Mouse (Mus musculus): ENCODE results near the gene Cuta. TPM values are rescaled to one million over a fixed set of nuclear protein-coding genes. Genes with fewer than 3 reads are reported as not detected.

The Cuta gene
- polyA plus RNA-seq, 2 experiments: 127 to 146 TPM

- H3K4me3 ChIP-seq (replicated peaks; ENCODE audit: low read length): no peak overlapping the region
- DNase-seq (ENCODE audit: low spot score) (no peak), ATAC-seq (ENCODE audit: low FRiP score, low read depth) (no peak)
- H3K9ac ChIP-seq (ENCODE audit: low read depth, low read length, severe bottlenecking): no peak overlapping the region
- H3K27ac ChIP-seq (replicated peaks; ENCODE audit: low read depth, low read length): no peak overlapping the region
- H3K9me3 ChIP-seq (ENCODE audit: control insufficient read depth, low read length): no peaks in the 10 kb centered on the region
- no peak for TF ChIP-seq POLR2A (IDR thresholded peaks at IDR 0.05; ENCODE audit: borderline replicate concordance, extremely low read depth, insufficient read depth, insufficient read length)
- WGBS: 73% methylated on average over 10 of the region's 12 CpGs
- peaks cover 17% of the 10 kb centered on the region for H3K4me1 ChIP-seq (ENCODE audit: control insufficient read depth, insufficient read depth, low read length)
- H3K27me3 ChIP-seq (ENCODE audit: control insufficient read depth, insufficient read depth, low read length): no peaks in the 10 kb centered on the region
- H3K4me2 ChIP-seq (replicated peaks; ENCODE audit: low read depth, low read length, severe bottlenecking): no peak overlapping the region
- H3K36me3 ChIP-seq (ENCODE audit: control insufficient read depth, insufficient read depth, low read length): peaks cover 44% of the 10 kb centered on the region
Measured at GRCm38 (mm10) chr17:26970221-26970620, 30.9 kb upstream of the Cuta start.

GRCm38 (mm10) chr17:26969257-26969656 is 29.9 kb upstream of the Cuta start:
- Histone ChIP-seq H3K9me3 (ENCODE audit: control insufficient read depth, low read length) (no peaks in the 10 kb centered on the region), H3K4me1 (ENCODE audit: control insufficient read depth, insufficient read depth, low read length) (peaks cover 17% of the 10 kb centered on the region), H3K9ac (ENCODE audit: low read depth, low read length, severe bottlenecking) (no peak overlapping the region), H3K27me3 (ENCODE audit: control insufficient read depth, insufficient read depth, low read length) (no peaks in the 10 kb centered on the region), H3K27ac (replicated peaks; ENCODE audit: low read depth, low read length) (no peak overlapping the region), H3K36me3 (ENCODE audit: control insufficient read depth, insufficient read depth, low read length) (peaks cover 47% of the 10 kb centered on the region), H3K4me3 (replicated peaks; ENCODE audit: low read length) (no peak overlapping the region), H3K4me2 (replicated peaks; ENCODE audit: low read depth, low read length, severe bottlenecking) (no peak overlapping the region)
- ATAC-seq (ENCODE audit: low FRiP score, low read depth): no peak
- no peak for TF ChIP-seq POLR2A (IDR thresholded peaks at IDR 0.05; ENCODE audit: borderline replicate concordance, extremely low read depth, insufficient read depth, insufficient read length)
- WGBS: 87% methylated on average over 6 of the region's 6 CpGs
- DNase-seq (ENCODE audit: low spot score): no peak

- no peak overlapping the region for H3K27ac ChIP-seq (replicated peaks; ENCODE audit: low read depth, low read length)
- no peak overlapping the region for H3K9ac ChIP-seq (ENCODE audit: low read depth, low read length, severe bottlenecking)
- H3K4me2 ChIP-seq (replicated peaks; ENCODE audit: low read depth, low read length, severe bottlenecking): no peak overlapping the region
- H3K36me3 ChIP-seq (ENCODE audit: control insufficient read depth, insufficient read depth, low read length): peaks cover 53% of the 10 kb centered on the region
- H3K9me3 ChIP-seq (ENCODE audit: control insufficient read depth, low read length): no peaks in the 10 kb centered on the region
- no peak for TF ChIP-seq POLR2A (IDR thresholded peaks at IDR 0.05; ENCODE audit: borderline replicate concordance, extremely low read depth, insufficient read depth, insufficient read length)
- peaks cover 11% of the 10 kb centered on the region for H3K4me1 ChIP-seq (ENCODE audit: control insufficient read depth, insufficient read depth, low read length)
- H3K4me3 ChIP-seq (replicated peaks; ENCODE audit: low read length): no peak overlapping the region
- no peaks in the 10 kb centered on the region for H3K27me3 ChIP-seq (ENCODE audit: control insufficient read depth, insufficient read depth, low read length)
- 78% methylated on average over 6 of the region's 6 CpGs for WGBS
- ATAC-seq (ENCODE audit: low FRiP score, low read depth) (no peak), DNase-seq (ENCODE audit: low spot score) (no peak)
Measured at GRCm38 (mm10) chr17:26968200-26968611, 28.8 kb upstream of the Cuta start.

GRCm38 (mm10) chr17:26967477-26967876 is 28.1 kb upstream of the Cuta start:
- no peaks in the 10 kb centered on the region for H3K9me3 ChIP-seq (ENCODE audit: control insufficient read depth, low read length)
- H3K36me3 ChIP-seq (ENCODE audit: control insufficient read depth, insufficient read depth, low read length): peaks cover 61% of the 10 kb centered on the region
- peaks cover 11% of the 10 kb centered on the region for H3K4me1 ChIP-seq (ENCODE audit: control insufficient read depth, insufficient read depth, low read length)
- H3K4me3 ChIP-seq (replicated peaks; ENCODE audit: low read length): no peak overlapping the region
- DNase-seq (ENCODE audit: low spot score): no peak
- no peaks in the 10 kb centered on the region for H3K27me3 ChIP-seq (ENCODE audit: control insufficient read depth, insufficient read depth, low read length)
- WGBS: 81% methylated on average over 6 of the region's 6 CpGs
- no peak overlapping the region for H3K27ac ChIP-seq (replicated peaks; ENCODE audit: low read depth, low read length)
- no peak for TF ChIP-seq POLR2A (IDR thresholded peaks at IDR 0.05; ENCODE audit: borderline replicate concordance, extremely low read depth, insufficient read depth, insufficient read length)
- ATAC-seq (ENCODE audit: low FRiP score, low read depth): no peak
- H3K4me2 ChIP-seq (replicated peaks; ENCODE audit: low read depth, low read length, severe bottlenecking): no peak overlapping the region
- no peak overlapping the region for H3K9ac ChIP-seq (ENCODE audit: low read depth, low read length, severe bottlenecking)

GRCm38 (mm10) chr17:26966993-26967392 is 27.6 kb upstream of the Cuta start:
- no peak overlapping the region for H3K9ac ChIP-seq (ENCODE audit: low read depth, low read length, severe bottlenecking)
- DNase-seq (ENCODE audit: low spot score) (no peak), ATAC-seq (ENCODE audit: low FRiP score, low read depth) (no peak)
- H3K27me3 ChIP-seq (ENCODE audit: control insufficient read depth, insufficient read depth, low read length): no peaks in the 10 kb centered on the region
- H3K9me3 ChIP-seq (ENCODE audit: control insufficient read depth, low read length): no peaks in the 10 kb centered on the region
- WGBS: 90% methylated on average over 11 of the region's 11 CpGs
- peaks cover 10% of the 10 kb centered on the region for H3K4me1 ChIP-seq (ENCODE audit: control insufficient read depth, insufficient read depth, low read length)
- no peak overlapping the region for H3K4me3 ChIP-seq (replicated peaks; ENCODE audit: low read length)
- peaks cover 66% of the 10 kb centered on the region for H3K36me3 ChIP-seq (ENCODE audit: control insufficient read depth, insufficient read depth, low read length)
- no peak for TF ChIP-seq POLR2A (IDR thresholded peaks at IDR 0.05; ENCODE audit: borderline replicate concordance, extremely low read depth, insufficient read depth, insufficient read length)
- no peak overlapping the region for H3K4me2 ChIP-seq (replicated peaks; ENCODE audit: low read depth, low read length, severe bottlenecking)
- no peak overlapping the region for H3K27ac ChIP-seq (replicated peaks; ENCODE audit: low read depth, low read length)
